In genomic region chr5:92103816-92104415, GRCm38 (mm10) we compare ENCODE assay signal across 17 mouse cellular contexts. TPM values are rescaled to one million over a fixed set of nuclear protein-coding genes. Genes with fewer than 3 reads are reported as not detected.
DNase-seq lines count a peak whose midpoint lies in the region; ATAC-seq and TF ChIP-seq lines count a peak whose summit lies in the region.
"Had no signal": no experiment of that assay in that cellular context is flagged by ENCODE, and none has a peak within 500 bp of the region (broad histone marks: within the 10 kb centered on the region; RNA-seq: fewer than 3 reads in every experiment).

No protein-coding gene starts in this region.

- H3K27me3 ChIP-seq in forebrain, postnatal 0 days (ENCODE audit: insufficient read depth, low read length) = no peaks in the 10 kb centered on the region
- no peaks in the 10 kb centered on the region for H3K27me3 ChIP-seq in forebrain, embryonic 11.5 days (ENCODE audit: control insufficient read depth, insufficient read depth, low read length)
- no peaks in the 10 kb centered on the region for H3K27me3 ChIP-seq in hindbrain, embryonic 13.5 days
- no peaks in the 10 kb centered on the region for H3K27me3 ChIP-seq in hindbrain, embryonic 10.5 days (ENCODE audit: insufficient read depth, poor library complexity, severe bottlenecking)
- H3K27me3 ChIP-seq in ES-Bruce4 (ENCODE audit: control insufficient read depth, insufficient read depth, low read length, poor library complexity, severe bottlenecking) = no peaks in the 10 kb centered on the region
- H3K27me3 ChIP-seq: intestine, embryonic 15.5 days had no signal

- H3K9me3 ChIP-seq in forebrain, postnatal 0 days (ENCODE audit: low read length) = no peaks in the 10 kb centered on the region
- H3K9me3 ChIP-seq in forebrain, embryonic 11.5 days (ENCODE audit: control insufficient read depth, low read length) = no peaks in the 10 kb centered on the region
- H3K9me3 ChIP-seq in hindbrain, embryonic 13.5 days = no peaks in the 10 kb centered on the region
- no peaks in the 10 kb centered on the region for H3K9me3 ChIP-seq in hindbrain, embryonic 10.5 days
- no peaks in the 10 kb centered on the region for H3K9me3 ChIP-seq in ES-Bruce4 (replicated peaks; ENCODE audit: control insufficient read depth, insufficient read depth, low read length, poor library complexity, severe bottlenecking)
- H3K9me3 ChIP-seq: intestine, embryonic 15.5 days; midbrain, embryonic 10.5 days had no signal

- H3K27ac ChIP-seq in forebrain, postnatal 0 days (ENCODE audit: low read depth, low read length) = no peak overlapping the region
- H3K27ac ChIP-seq in forebrain, embryonic 11.5 days (ENCODE audit: low read depth, low read length) = no peak overlapping the region
- no peak overlapping the region for H3K27ac ChIP-seq in hindbrain, embryonic 13.5 days
- H3K27ac ChIP-seq in hindbrain, embryonic 10.5 days = no peak overlapping the region
- H3K27ac ChIP-seq in ES-Bruce4 (ENCODE audit: insufficient read depth, low read length) = peak overlapping the region; percentile 78
- H3K27ac ChIP-seq: intestine, embryonic 15.5 days; left cerebral cortex, adult 2 months; midbrain, embryonic 10.5 days had no signal

- H3K4me3 ChIP-seq in forebrain, postnatal 0 days (ENCODE audit: low read depth, low read length) = no peak overlapping the region
- H3K4me3 ChIP-seq in forebrain, embryonic 11.5 days (ENCODE audit: low read depth, low read length) = no peak overlapping the region
- H3K4me3 ChIP-seq in hindbrain, embryonic 13.5 days = no peak overlapping the region
- H3K4me3 ChIP-seq in hindbrain, embryonic 10.5 days = no peak overlapping the region
- H3K4me3 ChIP-seq in ES-Bruce4 (ENCODE audit: low read depth, low read length) = peak overlapping the region; percentile 56
- H3K4me3 ChIP-seq: intestine, embryonic 15.5 days; left cerebral cortex, adult 2 months; midbrain, embryonic 10.5 days had no signal

- DNase-seq in forebrain, postnatal 0 days = no peak
- no peak for DNase-seq in forebrain, embryonic 11.5 days (ENCODE audit: low spot score)
- no peak for DNase-seq in hindbrain, embryonic 10.5 days (ENCODE audit: low spot score)
- peak; percentile 32 for DNase-seq in brain, adult 2 months (ENCODE audit: low read depth, low spot score)
- no peak for DNase-seq in natural killer cell, adult 2 months (ENCODE audit: low spot score in 2 of 2)
- DNase-seq: adrenal gland, postnatal 25 days; cerebellum, postnatal 25 days; gastrocnemius, postnatal 36 days; lung, adult 18-20 months; lung, postnatal 36 days; right cerebral cortex, postnatal 14 days; thymus, postnatal 4 days had no signal

- H3K4me1 ChIP-seq in forebrain, postnatal 0 days (ENCODE audit: insufficient read depth) = no peaks in the 10 kb centered on the region
- no peaks in the 10 kb centered on the region for H3K4me1 ChIP-seq in forebrain, embryonic 11.5 days (replicated peaks; ENCODE audit: control insufficient read depth, insufficient read depth, low read length)
- peaks cover 16% of the 10 kb centered on the region; the same call in 1 of the 2 replicates for H3K4me1 ChIP-seq in hindbrain, embryonic 13.5 days (replicated peaks)
- 0 out of 2 replicates have a peak, but pooled peaks cover 4% of the 10 kb centered on the region for H3K4me1 ChIP-seq in hindbrain, embryonic 10.5 days (replicated peaks)
- peaks cover 6% of the 10 kb centered on the region for H3K4me1 ChIP-seq in ES-Bruce4 (ENCODE audit: control insufficient read depth, insufficient read depth, low read length)
- H3K4me1 ChIP-seq: intestine, embryonic 15.5 days; midbrain, embryonic 10.5 days had no signal

- H3K9ac ChIP-seq in forebrain, postnatal 0 days = no peak overlapping the region
- no peak overlapping the region for H3K9ac ChIP-seq in forebrain, embryonic 11.5 days (ENCODE audit: low read length)
- no peak overlapping the region for H3K9ac ChIP-seq in hindbrain, embryonic 13.5 days
- H3K9ac ChIP-seq in ES-Bruce4 (ENCODE audit: low read depth, poor library complexity, severe bottlenecking) = peak overlapping the region; percentile 41
- H3K9ac ChIP-seq: intestine, embryonic 15.5 days had no signal

- no peak for TF ChIP-seq CTCF in forebrain, postnatal 0 days (IDR thresholded peaks at IDR 0.05; ENCODE audit: low read depth)
- no peak for TF ChIP-seq CTCF in ES-Bruce4 (IDR thresholded peaks at IDR 0.05; ENCODE audit: low read depth, low read length)

- H3K36me3 ChIP-seq in forebrain, postnatal 0 days (ENCODE audit: insufficient read depth) = no peaks in the 10 kb centered on the region
- no peaks in the 10 kb centered on the region for H3K36me3 ChIP-seq in forebrain, embryonic 11.5 days (ENCODE audit: control insufficient read depth, insufficient read depth, low read length)
- no peaks in the 10 kb centered on the region for H3K36me3 ChIP-seq in hindbrain, embryonic 13.5 days
- no peaks in the 10 kb centered on the region for H3K36me3 ChIP-seq in hindbrain, embryonic 10.5 days
- H3K36me3 ChIP-seq in ES-Bruce4 (ENCODE audit: control insufficient read depth, insufficient read depth, low read length, poor library complexity, severe bottlenecking) = no peaks in the 10 kb centered on the region
- H3K36me3 ChIP-seq: intestine, embryonic 15.5 days; midbrain, embryonic 10.5 days had no signal

- TF ChIP-seq EP300 in ES-Bruce4 (IDR thresholded peaks at IDR 0.05; ENCODE audit: insufficient read depth, low read depth, low read length) = no peak

- peak; percentile 20; the same call in 1 of the 2 replicates for ATAC-seq in forebrain, postnatal 0 days
- ATAC-seq in forebrain, embryonic 11.5 days (replicated peaks; ENCODE audit: low FRiP score) = no peak
- peak; percentile 59; the same call in 1 of the 2 replicates for ATAC-seq in hindbrain, embryonic 13.5 days (ENCODE audit: low FRiP score)
- ATAC-seq: intestine, embryonic 15.5 days had no signal

- 65% methylated on average over 13 of the region's 13 CpGs for WGBS in forebrain, postnatal 0 days
- WGBS in forebrain, embryonic 11.5 days = 78% methylated on average over 13 of the region's 13 CpGs
- 73% methylated on average over 13 of the region's 13 CpGs for WGBS in hindbrain, embryonic 13.5 days
- WGBS in hindbrain, embryonic 10.5 days = 75% methylated on average over 13 of the region's 13 CpGs

- no peak for TF ChIP-seq POLR2A in ES-Bruce4 (IDR thresholded peaks at IDR 0.05; ENCODE audit: insufficient read depth, low read length)

- H3K4me2 ChIP-seq in forebrain, postnatal 0 days (ENCODE audit: low read depth) = no peak overlapping the region
- H3K4me2 ChIP-seq in forebrain, embryonic 11.5 days (ENCODE audit: low read depth, low read length, severe bottlenecking) = no peak overlapping the region
- H3K4me2 ChIP-seq in hindbrain, embryonic 13.5 days = no peak overlapping the region
- H3K4me2 ChIP-seq: intestine, embryonic 15.5 days had no signal

RNA-seq across cellular contexts. Expression of gene G3bp2, which starts 20.4 kb away (rescaled TPM):
- 221 and 223 TPM in 2 replicates for total RNA-seq in forebrain, postnatal 0 days (2014; rRNA removed)
- 268 and 315 TPM in 2 replicates for polyA plus RNA-seq in forebrain, postnatal 0 days (2015; fragmentation: Nextera tagmentation; extraction: Ambion mirVana)
- polyA plus RNA-seq in forebrain, embryonic 11.5 days (2014; fragmentation: Nextera tagmentation; extraction: Ambion mirVana) = 269 and 276 TPM in 2 replicates
- polyA plus RNA-seq in hindbrain, embryonic 13.5 days (2015; fragmentation: Nextera tagmentation; extraction: Ambion mirVana) = 425 and 430 TPM in 2 replicates
- 273 and 276 TPM in 2 replicates for polyA plus RNA-seq in hindbrain, embryonic 10.5 days (2016; fragmentation: Nextera tagmentation; extraction: Ambion mirVana)
- 203 and 213 TPM in 2 replicates for polyA plus RNA-seq in ES-Bruce4 (2011; ENCODE audit: insufficient read depth, insufficient read length, low read depth, missing spikeins)

RNA-seq across cellular contexts. Expression of gene Uso1, which starts 33.8 kb away (rescaled TPM):
- total RNA-seq in forebrain, postnatal 0 days (2014; rRNA removed) = 18.9 and 19.1 TPM in 2 replicates
- polyA plus RNA-seq in forebrain, postnatal 0 days (2015; fragmentation: Nextera tagmentation; extraction: Ambion mirVana) = 19.6 and 24.8 TPM in 2 replicates
- polyA plus RNA-seq in forebrain, embryonic 11.5 days (2014; fragmentation: Nextera tagmentation; extraction: Ambion mirVana) = 24.2 and 25.7 TPM in 2 replicates
- 43.9 and 44.6 TPM in 2 replicates for polyA plus RNA-seq in hindbrain, embryonic 13.5 days (2015; fragmentation: Nextera tagmentation; extraction: Ambion mirVana)
- polyA plus RNA-seq in hindbrain, embryonic 10.5 days (2016; fragmentation: Nextera tagmentation; extraction: Ambion mirVana) = 36.6 and 38.5 TPM in 2 replicates
- 66.0 and 72.8 TPM in 2 replicates for polyA plus RNA-seq in ES-Bruce4 (2011; ENCODE audit: insufficient read depth, insufficient read length, low read depth, missing spikeins)
